Mouse (Mus musculus): ENCODE measurements around the gene Abcb10.
A peak's percentile ranks its signal among the peaks of the same experiment; 100 is the strongest.

DNA sequence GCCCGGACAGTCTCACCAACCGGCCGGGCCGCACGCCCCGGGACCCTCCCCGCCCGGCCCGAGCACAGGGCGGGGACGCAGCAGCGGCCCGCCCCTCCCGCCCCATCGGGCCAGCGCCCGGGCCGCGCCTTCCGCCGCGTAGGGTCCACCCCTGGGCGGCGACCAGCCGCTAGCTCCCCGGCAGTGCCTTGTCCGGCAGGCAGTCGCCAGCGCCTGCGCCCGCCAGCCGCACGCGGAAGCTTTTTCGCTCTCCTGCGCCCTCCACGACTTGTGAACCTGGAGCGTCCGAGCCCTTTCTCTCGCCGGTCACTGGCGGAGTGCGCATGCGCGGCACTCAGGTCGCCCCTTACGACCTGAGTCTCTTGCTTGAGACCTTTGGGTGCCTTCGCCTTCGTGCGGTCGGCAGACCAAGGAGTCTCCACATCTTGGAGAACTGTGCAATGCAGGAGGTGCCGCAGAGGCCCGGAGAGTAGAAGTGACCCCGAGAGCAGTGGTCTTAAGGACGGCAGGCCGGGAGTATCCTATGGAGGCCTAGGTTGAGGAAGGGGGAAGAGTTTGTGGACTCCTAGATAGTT is at the start of gene Abcb10:
- no peak for TF ChIP-seq CTCF (IDR thresholded peaks at IDR 0.05; ENCODE audit: low read depth, low read length)
- TF ChIP-seq POLR2A (IDR thresholded peaks at IDR 0.05; ENCODE audit: borderline replicate concordance, low read depth, low read length), result peak; percentile 53; the same call in 1 of the 2 replicates
